Mouse (Mus musculus) embryonic fibroblast, embryonic 13.5 days (primary cell): ENCODE measurements around the gene Psg17.
A peak's percentile ranks its signal among the peaks of the same experiment; 100 is the strongest.

Source experiments
- CTCF ChIP-seq: IDR thresholded peaks from 2 replicates; pipeline ENCODE4 v1.5.1; 2011; ENCODE audit warnings: mild to moderate bottlenecking, control low read depth, low read length, moderate library complexity, borderline replicate concordance; ENCODE audit not compliant: insufficient read depth
- POLR2A ChIP-seq: IDR thresholded peaks from 2 replicates; pipeline ENCODE4 v1.6.1; 2011; ENCODE audit warnings: low read depth, mild to moderate bottlenecking, control low read depth, low read length, moderate library complexity

- TF ChIP-seq CTCF, result no peak
- peak; percentile 75 for TF ChIP-seq POLR2A
These were observed 19.2 kb upstream of the Psg17 start for GRCm38 (mm10) chr7:18840386-18841173.
